Mouse (Mus musculus) erythroblast, embryonic 14.5 days (primary cell): Measurements from ENCODE around the gene Olfr361. TPM values are rescaled to one million over a fixed set of nuclear protein-coding genes. Genes with fewer than 3 reads are reported as not detected.
"Not testable (repeated sequence)": the region's sequence is repeated elsewhere in the genome, so short reads cannot be mapped to it uniquely, and the experiment has no call there.

Source experiments
- H3K27me3 ChIP-seq: 2 replicates; pipeline ENCODE4 v1.6.1; 2012; ENCODE audit warnings: inconsistent platforms; ENCODE audit not compliant: control insufficient read depth
- H3K36me3 ChIP-seq: 2 replicates; pipeline ENCODE4 v1.6.1; 2012; ENCODE audit warnings: mild to moderate bottlenecking, inconsistent platforms; ENCODE audit not compliant: control insufficient read depth
- H3K4me1 ChIP-seq: 2 replicates; pipeline ENCODE4 v1.6.1; 2012; ENCODE audit warnings: inconsistent platforms; ENCODE audit not compliant: control insufficient read depth
- H3K4me3 ChIP-seq: replicated peaks from 2 replicates; pipeline ENCODE3; 2012; ENCODE audit warnings: moderate library complexity, mild to moderate bottlenecking, inconsistent platforms
- H3K9me3 ChIP-seq: 2 replicates; pipeline ENCODE4 v1.6.1; 2012; ENCODE audit warnings: low read length, inconsistent platforms, mixed read lengths; ENCODE audit not compliant: control insufficient read depth
- GATA1 ChIP-seq: IDR thresholded peaks from 2 replicates; pipeline ENCODE4 v1.6.1; 2012; ENCODE audit warnings: low read length, inconsistent platforms, mixed read lengths
- TAL1 ChIP-seq: IDR thresholded peaks from 3 replicates; pipeline ENCODE4 v1.6.1; 2012; ENCODE audit warnings: low read length, inconsistent platforms, mixed read lengths
- polyA plus RNA-seq: library from polyadenylated mRNA; stranded (reverse); fragments of >175 nt; gene quantifications from 2 replicates; pipeline ENCODE4 v1.2.3, GENCODE M21; 2012

Gene Olfr361
- polyA plus RNA-seq, result not detected in 2 replicates

- not testable (repeated sequence) for H3K4me3 ChIP-seq, H3K9me3 ChIP-seq, H3K36me3 ChIP-seq, H3K4me1 ChIP-seq, H3K27me3 ChIP-seq
These were observed at the start of gene Olfr361 for GRCm38 (mm10) chr2:37089190-37089589. TSS of gene Olfr361 (minus strand) at chr2:37089290.

- no peak within 1 kb of the TSS for H3K4me3 ChIP-seq
- H3K9me3 ChIP-seq, result peaks cover 5% of the 10 kb centered on the region
- no peaks in the 10 kb centered on the region for H3K36me3 ChIP-seq
- no peaks in the 10 kb centered on the region for H3K4me1 ChIP-seq
- H3K27me3 ChIP-seq, result no peaks in the 10 kb centered on the region
- TF ChIP-seq GATA1, result no peak
- no peak for TF ChIP-seq TAL1
These were observed 28.7 kb upstream of the Olfr361 start, which contains the start of gene Olfr362 for GRCm38 (mm10) chr2:37117810-37118209. TSS of gene Olfr362 (minus strand) at chr2:37117910.

DNA sequence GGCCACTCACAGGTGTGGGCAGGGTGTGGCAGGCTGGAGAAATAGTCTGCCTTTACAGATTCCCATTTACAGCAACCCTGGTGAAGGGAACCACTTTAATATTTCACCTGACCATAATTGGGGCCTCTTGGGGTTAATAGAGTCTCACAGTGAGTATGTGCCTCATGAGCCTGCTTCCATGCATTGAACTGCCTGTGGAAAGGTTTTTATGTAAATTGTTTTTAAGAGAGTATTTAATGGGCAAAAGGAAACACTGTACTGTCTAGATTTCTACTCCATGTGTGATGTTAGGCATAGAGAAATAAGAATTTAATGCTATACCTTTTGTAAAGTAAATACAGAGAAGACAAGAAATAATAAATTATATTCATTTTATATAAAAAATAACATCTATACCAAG is 23.6 kb downstream of the Olfr361 start, which contains the start of gene Olfr360:
Gene Olfr360, plus strand, starts transcription at position 301 of the 400 bp plus-strand sequence.
- Histone ChIP-seq H3K9me3 (no peaks in the 10 kb centered on the region), H3K4me1 (no peaks in the 10 kb centered on the region), H3K4me3 (no peak within 1 kb of the TSS), H3K36me3 (no peaks in the 10 kb centered on the region), H3K27me3 (no peaks in the 10 kb centered on the region)
- TF ChIP-seq GATA1 (no peak), TAL1 (no peak)

Other genes starting within 250 kb of the Olfr361 start
- gene Olfr350, start 243.0 kb downstream of the Olfr361 start, polyA plus RNA-seq, result 0.04 TPM in 1 of 2 replicates, not detected in the other
- gene Olfr351, start 226.6 kb downstream of the Olfr361 start, polyA plus RNA-seq, result not detected in 2 replicates
- not detected in 2 replicates for gene Olfr352, start 220.8 kb downstream of the Olfr361 start, polyA plus RNA-seq
- gene Olfr353, start 196.4 kb downstream of the Olfr361 start, polyA plus RNA-seq, result not detected in 2 replicates
- not detected in 2 replicates for gene Olfr354, start 183.6 kb downstream of the Olfr361 start, polyA plus RNA-seq
- gene Olfr355, start 160.4 kb downstream of the Olfr361 start, polyA plus RNA-seq, result not detected in 2 replicates
- gene Olfr356, start 152.2 kb downstream of the Olfr361 start, polyA plus RNA-seq, result not detected in 2 replicates
- gene Olfr357, start 95.5 kb downstream of the Olfr361 start, polyA plus RNA-seq, result not detected in 2 replicates
- 0.01 TPM in 1 of 2 replicates, not detected in the other for gene Olfr358, start 80.0 kb downstream of the Olfr361 start, polyA plus RNA-seq
- not detected in 2 replicates for gene Olfr360, start 23.5 kb downstream of the Olfr361 start, polyA plus RNA-seq
- gene Olfr362, start 28.6 kb upstream of the Olfr361 start, polyA plus RNA-seq, result not detected in 2 replicates
- gene Olfr364-ps1, start 50.0 kb upstream of the Olfr361 start, polyA plus RNA-seq, result not detected in 2 replicates
- not detected in 2 replicates for gene Olfr365, start 98.9 kb upstream of the Olfr361 start, polyA plus RNA-seq
- gene Olfr366, start 122.3 kb upstream of the Olfr361 start, polyA plus RNA-seq, result not detected in 2 replicates
- gene Olfr368, start 237.2 kb upstream of the Olfr361 start, polyA plus RNA-seq, result not detected in 2 replicates